Mouse (Mus musculus) limb, embryonic 10.5 days (tissue): ENCODE measurements around the gene Neu3. TPM values are rescaled to one million over a fixed set of nuclear protein-coding genes. Genes with fewer than 3 reads are reported as not detected.

Experiments
- DNase-seq: peaks from one replicate; pipeline ENCODE4 v3.0.0-alpha.2; 2017; ENCODE audit warnings: low spot score
- H3K27ac ChIP-seq: fragments of 300-500 bp; sonication (generic); 2 replicates; pipeline ENCODE4 v1.5.1; 2016; ENCODE audit warnings: mild to moderate bottlenecking
- H3K27me3 ChIP-seq: fragments of 300-500 bp; sonication (generic); 2 replicates; pipeline ENCODE4 v1.6.1; 2016; ENCODE audit warnings: low read depth, mild to moderate bottlenecking; ENCODE audit not compliant: poor library complexity, severe bottlenecking
- H3K36me3 ChIP-seq: fragments of 300-500 bp; sonication (generic); 2 replicates; pipeline ENCODE4 v1.6.1; 2016; ENCODE audit warnings: mild to moderate bottlenecking, moderate library complexity
- H3K4me1 ChIP-seq: fragments of 300-500 bp; sonication (generic); 2 replicates; pipeline ENCODE4 v1.6.1; 2016
- H3K4me3 ChIP-seq: fragments of 300-500 bp; sonication (generic); 2 replicates; pipeline ENCODE4 v1.5.1; 2016; ENCODE audit warnings: mild to moderate bottlenecking, moderate library complexity
- H3K9me3 ChIP-seq: fragments of 300-500 bp; sonication (generic); replicated peaks from 2 replicates; pipeline ENCODE4 v1.6.1; 2016; ENCODE audit warnings: mild to moderate bottlenecking
- WGBS: fragments of 180-500 bp; shearing (Covaris S2); methylation state at CpG from one replicate; pipeline ENCODE4 v1.1.7; 2016; 5-methylcytosine and 5-hydroxymethylcytosine counted together
- polyA plus RNA-seq: library from polyadenylated mRNA; unstranded; fragments of >200 nt; fragmentation: Nextera tagmentation; extraction: Ambion mirVana; gene quantifications from 2 replicates; pipeline ENCODE4 v1.2.1, GENCODE M21; 2016

The Neu3 gene
- 1.1 and 2.2 TPM in 2 replicates for polyA plus RNA-seq

- peak within 1 kb of the TSS; percentile 60 for H3K4me3 ChIP-seq
- peaks cover 10% of the 10 kb centered on the region for H3K4me1 ChIP-seq
- DNase-seq, result peak; percentile 90
- no peaks in the 10 kb centered on the region for H3K36me3 ChIP-seq
- no peaks in the 10 kb centered on the region for H3K9me3 ChIP-seq
- no peaks in the 10 kb centered on the region for H3K27me3 ChIP-seq
- H3K27ac ChIP-seq, result peak within 1 kb of the TSS; percentile 86
- WGBS, result under 1% methylated on average over 26 of the region's 26 CpGs
These were observed at the start of gene Neu3 for GRCm38 (mm10) chr7:99828083-99828570. Gene Neu3 (minus strand): TSS chr7:99828417.

GRCm38 (mm10) chr7:99876345-99876744 lies 48.1 kb upstream of the Neu3 start:
- H3K4me1 ChIP-seq, result no peaks in the 10 kb centered on the region
- no peaks in the 10 kb centered on the region for H3K36me3 ChIP-seq
- WGBS, result under 1% methylated on average over 3 of the region's 3 CpGs
- no peaks in the 10 kb centered on the region for H3K27me3 ChIP-seq
- H3K4me3 ChIP-seq, result no peak overlapping the region
- no peak overlapping the region for H3K27ac ChIP-seq
- peak; percentile 87 for DNase-seq
- H3K9me3 ChIP-seq, result no peaks in the 10 kb centered on the region

- no peaks in the 10 kb centered on the region for H3K4me1 ChIP-seq
- WGBS, result 45% methylated on average over 5 of the region's 5 CpGs
- H3K4me3 ChIP-seq, result no peak overlapping the region
- no peaks in the 10 kb centered on the region for H3K27me3 ChIP-seq
- no peak overlapping the region for H3K27ac ChIP-seq
- DNase-seq, result no peak
- no peaks in the 10 kb centered on the region for H3K9me3 ChIP-seq
- no peaks in the 10 kb centered on the region for H3K36me3 ChIP-seq
These were observed 47.7 kb upstream of the Neu3 start for GRCm38 (mm10) chr7:99875891-99876290.

DNA sequence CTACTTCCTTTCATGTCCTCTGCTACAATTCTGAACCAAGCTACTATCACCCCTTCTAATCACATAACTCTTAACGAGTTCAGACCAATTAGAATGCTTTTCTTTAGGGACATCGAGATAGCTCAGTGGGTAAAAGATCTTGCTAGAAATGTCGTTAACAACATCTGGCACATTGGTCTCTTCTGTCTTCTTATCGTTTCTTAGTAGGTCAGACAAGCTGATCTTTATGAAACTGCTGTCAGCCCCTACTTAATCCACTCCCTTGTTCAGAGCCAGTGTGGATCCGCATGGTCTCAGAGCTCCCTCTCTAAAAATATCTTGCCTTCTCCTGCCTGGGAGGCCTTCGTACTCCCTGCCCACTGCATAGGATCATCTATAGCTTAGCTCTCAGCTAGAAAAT lies 45.7 kb upstream of the Neu3 start:
- no peaks in the 10 kb centered on the region for H3K9me3 ChIP-seq
- H3K4me3 ChIP-seq, result no peak overlapping the region
- H3K27ac ChIP-seq, result no peak overlapping the region
- H3K36me3 ChIP-seq, result no peaks in the 10 kb centered on the region
- 79% methylated on average over 6 of the region's 6 CpGs for WGBS
- H3K4me1 ChIP-seq, result no peaks in the 10 kb centered on the region
- no peaks in the 10 kb centered on the region for H3K27me3 ChIP-seq
- DNase-seq, result no peak

DNA sequence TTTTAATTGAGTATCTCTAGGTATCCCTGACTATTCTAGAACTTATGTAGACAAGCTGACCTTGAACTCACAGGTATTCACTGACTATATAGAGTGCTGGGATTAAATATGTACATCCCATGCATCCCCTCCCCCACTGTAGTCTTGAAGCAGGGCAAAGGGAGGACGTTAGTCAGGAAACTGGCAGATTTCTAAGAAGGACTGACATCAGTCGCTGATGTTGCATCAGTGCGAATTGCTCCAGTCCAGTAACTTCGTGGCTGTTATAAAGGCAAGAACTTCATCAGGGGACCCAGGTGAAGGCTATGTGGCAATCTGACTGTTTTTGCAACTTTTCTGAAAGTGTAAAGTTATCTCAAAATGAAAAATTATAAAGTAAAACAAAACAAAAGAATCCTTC lies 41.1 kb upstream of the Neu3 start:
- peaks cover 9% of the 10 kb centered on the region; the same call in 1 of the 2 replicates for H3K4me1 ChIP-seq
- H3K27me3 ChIP-seq, result no peaks in the 10 kb centered on the region
- DNase-seq, result no peak
- no peak overlapping the region for H3K27ac ChIP-seq
- no peaks in the 10 kb centered on the region for H3K9me3 ChIP-seq
- WGBS, result 71% methylated on average over 4 of the region's 4 CpGs
- H3K4me3 ChIP-seq, result no peak overlapping the region
- H3K36me3 ChIP-seq, result no peaks in the 10 kb centered on the region

DNA sequence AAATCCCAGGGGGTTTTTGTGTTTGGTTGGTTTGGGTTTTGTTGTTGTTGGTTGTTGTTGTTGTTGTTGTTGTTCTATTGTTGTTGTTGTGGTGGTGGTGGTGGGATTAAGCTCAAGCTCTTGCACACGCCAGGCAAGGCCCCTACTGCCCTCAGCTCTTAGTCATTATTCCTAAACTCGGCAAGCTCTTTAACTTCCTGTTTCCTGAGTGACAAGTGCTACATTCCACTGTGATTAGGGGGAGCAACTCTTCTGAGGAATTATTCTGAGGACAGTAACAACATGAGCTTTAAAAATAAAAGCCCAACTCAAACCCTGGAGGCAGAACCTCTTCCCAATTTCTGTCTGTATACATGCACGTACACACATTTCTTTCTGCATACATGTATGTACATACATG lies 37.0 kb upstream of the Neu3 start:
- Histone ChIP-seq H3K27me3 (no peaks in the 10 kb centered on the region), H3K27ac (no peak overlapping the region), H3K36me3 (no peaks in the 10 kb centered on the region), H3K9me3 (no peaks in the 10 kb centered on the region), H3K4me3 (no peak overlapping the region), H3K4me1 (peaks cover 9% of the 10 kb centered on the region; the same call in 1 of the 2 replicates)
- WGBS, result 67% methylated on average over 3 of the region's 3 CpGs
- DNase-seq, result no peak

GRCm38 (mm10) chr7:99864241-99865028 lies 36.2 kb upstream of the Neu3 start:
- Histone ChIP-seq H3K9me3 (no peaks in the 10 kb centered on the region), H3K27me3 (no peaks in the 10 kb centered on the region), H3K36me3 (no peaks in the 10 kb centered on the region), H3K4me3 (no peak overlapping the region), H3K4me1 (peaks cover 9% of the 10 kb centered on the region; the same call in 1 of the 2 replicates), H3K27ac (no peak overlapping the region)
- DNase-seq, result no peak
- 78% methylated on average over 11 of the region's 11 CpGs for WGBS

DNA sequence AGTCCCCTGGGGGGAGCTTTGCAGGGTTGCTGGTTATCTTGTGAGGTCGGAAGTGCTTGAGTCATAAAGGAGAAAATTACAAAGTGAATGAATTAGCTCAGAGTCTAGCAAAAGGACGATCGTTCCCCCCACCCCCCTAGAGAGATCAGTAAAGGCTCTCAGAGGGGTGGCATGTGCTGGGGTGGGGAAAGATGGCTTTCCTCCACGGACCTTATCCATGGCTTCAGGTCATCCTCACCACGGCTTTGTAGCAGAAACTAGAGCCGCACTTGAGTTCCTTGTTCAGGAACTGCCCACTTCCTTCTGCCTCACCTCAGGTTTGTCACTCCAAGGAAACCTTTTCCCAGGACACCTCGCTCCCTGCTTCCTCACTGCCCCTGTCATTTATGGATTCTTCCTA lies 35.1 kb upstream of the Neu3 start, which contains the start of gene Spcs2:
Gene Spcs2 (minus strand): TSS at position 101 of the 400 bp plus-strand sequence.
- Histone ChIP-seq H3K36me3 (no peaks in the 10 kb centered on the region), H3K27ac (no peak within 1 kb of the TSS), H3K9me3 (no peaks in the 10 kb centered on the region), H3K4me1 (peaks cover 12% of the 10 kb centered on the region; the same call in 1 of the 2 replicates), H3K4me3 (no peak within 1 kb of the TSS), H3K27me3 (no peaks in the 10 kb centered on the region)
- DNase-seq, result no peak
- 49% methylated on average over 7 of the region's 7 CpGs for WGBS

- no peaks in the 10 kb centered on the region for H3K9me3 ChIP-seq
- DNase-seq, result peak; percentile 98
- H3K36me3 ChIP-seq, result peaks cover 28% of the 10 kb centered on the region
- WGBS, result under 1% methylated on average over 42 of the region's 42 CpGs
- H3K27ac ChIP-seq, result peak within 1 kb of the TSS; percentile 92
- H3K4me1 ChIP-seq, result peaks cover 17% of the 10 kb centered on the region
- no peaks in the 10 kb centered on the region for H3K27me3 ChIP-seq
- peak within 1 kb of the TSS; percentile 70 for H3K4me3 ChIP-seq
These were observed 30.8 kb upstream of the Neu3 start, which contains the start of gene Xrra1 for GRCm38 (mm10) chr7:99858813-99859585. Gene Xrra1 (plus strand): TSS chr7:99859116.

DNA sequence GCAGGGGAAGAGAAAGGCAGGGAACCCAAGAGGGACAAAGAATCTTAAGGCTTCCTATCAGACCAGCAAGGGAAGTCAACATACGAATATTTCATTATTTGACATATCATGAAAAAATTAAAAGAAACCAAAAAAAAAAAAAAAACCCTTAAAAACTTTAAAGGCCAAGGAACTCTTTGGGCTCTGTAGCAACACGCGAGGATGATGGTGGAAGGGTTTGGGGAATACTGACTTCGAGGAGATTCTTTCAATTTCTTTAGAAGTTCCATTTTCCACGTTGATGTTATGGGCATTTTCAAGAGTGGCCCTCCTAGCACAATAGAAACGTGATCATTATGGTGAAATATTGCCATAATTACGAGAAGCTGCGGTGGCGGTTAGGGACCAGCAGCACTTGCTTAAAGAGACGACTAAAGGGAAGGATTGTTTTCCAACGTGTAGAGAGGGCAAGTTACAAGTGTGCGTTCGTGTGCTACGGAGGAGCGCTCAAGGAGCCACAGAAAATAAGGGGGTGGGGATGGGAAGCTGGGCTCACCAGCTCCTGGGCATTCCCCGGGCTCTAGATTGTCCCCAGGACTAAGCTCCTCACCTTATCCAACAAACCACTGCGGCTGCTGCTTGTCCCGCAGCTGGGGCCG lies 30.1 kb upstream of the Neu3 start:
- H3K27ac ChIP-seq, result peak overlapping the region; percentile 92
- H3K4me1 ChIP-seq, result peaks cover 17% of the 10 kb centered on the region
- peaks cover 35% of the 10 kb centered on the region for H3K36me3 ChIP-seq
- no peaks in the 10 kb centered on the region for H3K9me3 ChIP-seq
- H3K4me3 ChIP-seq, result peak overlapping the region; percentile 70
- no peaks in the 10 kb centered on the region for H3K27me3 ChIP-seq
- DNase-seq, result no peak
- WGBS, result under 1% methylated on average over 19 of the region's 19 CpGs

DNA sequence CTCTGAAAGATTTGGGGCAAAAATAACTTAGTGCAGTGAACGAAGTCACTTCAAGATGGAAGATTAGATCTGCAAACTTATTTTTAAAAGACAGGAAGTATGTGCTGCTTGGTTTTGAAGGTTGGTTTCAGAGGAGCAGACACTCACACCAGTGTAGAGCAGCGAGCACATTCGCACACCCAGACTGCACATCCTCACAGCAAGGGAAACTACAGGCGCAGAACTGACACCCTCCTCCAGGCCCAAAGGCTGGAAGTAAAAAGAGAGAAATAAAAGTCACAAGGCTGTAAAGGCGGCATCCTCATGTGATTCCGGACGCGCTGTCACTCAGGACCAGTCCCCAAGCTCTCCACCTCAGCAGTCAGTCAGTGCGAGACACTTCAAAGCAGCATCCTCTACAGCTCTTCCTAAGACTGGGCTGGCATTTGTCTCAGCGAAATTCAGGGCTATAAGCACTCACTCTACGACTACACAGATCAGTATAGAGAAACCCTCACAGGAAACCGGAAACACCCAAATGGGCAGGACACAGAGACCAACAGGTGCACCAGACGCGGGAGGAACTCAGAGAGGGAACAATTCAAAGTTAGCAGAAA lies 28.1 kb upstream of the Neu3 start:
- no peak for DNase-seq
- Histone ChIP-seq H3K4me3 (0 out of 2 replicates have a peak overlapping the region, but pooled peaks have one; percentile 70), H3K27me3 (no peaks in the 10 kb centered on the region), H3K9me3 (no peaks in the 10 kb centered on the region), H3K36me3 (peaks cover 54% of the 10 kb centered on the region), H3K4me1 (peaks cover 17% of the 10 kb centered on the region), H3K27ac (no peak overlapping the region)
- 90% methylated on average over 14 of the region's 14 CpGs for WGBS

DNA sequence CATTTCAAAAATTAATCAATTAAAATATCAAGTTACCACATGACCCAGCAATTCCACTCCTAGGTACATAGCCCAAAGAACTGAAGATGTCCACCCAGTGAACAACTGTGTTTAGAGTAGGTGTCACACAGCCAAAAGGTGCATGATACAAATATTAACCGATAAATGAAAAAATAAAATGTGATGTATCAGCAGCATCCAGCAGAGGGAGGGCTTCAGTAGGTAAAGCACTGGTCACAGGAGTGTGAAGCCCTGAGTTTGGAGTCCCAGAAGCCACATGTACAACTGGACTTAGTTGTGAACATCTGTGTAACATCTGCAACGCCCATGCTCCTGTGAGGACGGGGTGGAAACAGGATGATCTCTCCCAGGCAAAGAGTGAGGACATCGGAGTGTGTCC lies 26.1 kb upstream of the Neu3 start:
- Histone ChIP-seq H3K4me3 (no peak overlapping the region), H3K4me1 (peaks cover 17% of the 10 kb centered on the region), H3K27me3 (no peaks in the 10 kb centered on the region), H3K9me3 (no peaks in the 10 kb centered on the region), H3K27ac (no peak overlapping the region), H3K36me3 (peaks cover 64% of the 10 kb centered on the region)
- DNase-seq, result no peak
- WGBS, result 94% methylated on average over 4 of the region's 4 CpGs
